Mouse (Mus musculus) lung, postnatal 0 days (tissue): ENCODE data around the gene Thtpa. TPM values are rescaled to one million over a fixed set of nuclear protein-coding genes. Genes with fewer than 3 reads are reported as not detected.

ENCODE experiments used
- ATAC-seq: fragments of 200-750 bp; cut with Nextera tagmentation; 2 replicates; pipeline ENCODE4 v1.8.0; 2017; ENCODE audit warnings: moderate library complexity
- DNase-seq: peaks from one replicate; pipeline ENCODE4 v3.0.0-alpha.2; 2016; ENCODE audit warnings: low spot score
- H3K27ac ChIP-seq: fragments of 300-500 bp; sonication (generic); 2 replicates; pipeline ENCODE4 v1.5.1; 2014; ENCODE audit warnings: antibody characterized with exemption, mild to moderate bottlenecking, low read length, mixed read lengths
- H3K27me3 ChIP-seq: fragments of 300-500 bp; sonication (generic); replicated peaks from 2 replicates; pipeline ENCODE4 v1.6.1; 2014; ENCODE audit warnings: low read length, mixed read lengths; ENCODE audit not compliant: insufficient read depth
- H3K36me3 ChIP-seq: fragments of 300-500 bp; sonication (generic); 2 replicates; pipeline ENCODE4 v1.6.1; 2014; ENCODE audit warnings: low read length, mixed read lengths; ENCODE audit not compliant: insufficient read depth
- H3K4me1 ChIP-seq: fragments of 300-500 bp; sonication (generic); 2 replicates; pipeline ENCODE4 v1.6.1; 2014; ENCODE audit warnings: antibody characterized with exemption, low read depth, low read length, mixed read lengths; ENCODE audit not compliant: insufficient read depth
- H3K4me2 ChIP-seq: fragments of 300-500 bp; sonication (generic); replicated peaks from 2 replicates; pipeline ENCODE4 v1.6.1; 2014; ENCODE audit warnings: low read depth, mild to moderate bottlenecking, low read length, moderate library complexity, mixed read lengths
- H3K4me3 ChIP-seq: fragments of 300-500 bp; sonication (generic); 2 replicates; pipeline ENCODE4 v1.5.1; 2014; ENCODE audit warnings: low read depth, low read length
- H3K9ac ChIP-seq: fragments of 300-500 bp; sonication (generic); replicated peaks from 2 replicates; pipeline ENCODE4 v1.6.1; 2014; ENCODE audit warnings: low read depth, mild to moderate bottlenecking
- H3K9me3 ChIP-seq: fragments of 300-500 bp; sonication (generic); 2 replicates; pipeline ENCODE4 v1.6.1; 2016; ENCODE audit warnings: low read length, mixed read lengths
- CTCF ChIP-seq: IDR thresholded peaks from 2 replicates; pipeline ENCODE4 v1.5.1; 2016; ENCODE audit warnings: antibody characterized with exemption, mild to moderate bottlenecking
- EP300 ChIP-seq: IDR thresholded peaks from 2 replicates; pipeline ENCODE4 v1.6.1; 2016; ENCODE audit warnings: antibody characterized with exemption, mild to moderate bottlenecking, control low read depth
- WGBS: fragments of 180-500 bp; shearing (Covaris S2); extraction: QIAGEN DNeasy Blood & Tissue Kit; methylation state at CpG from one replicate; pipeline ENCODE4 v1.1.7; 2014; 5-methylcytosine and 5-hydroxymethylcytosine counted together
- polyA plus RNA-seq: library from polyadenylated mRNA; unstranded; fragments of >200 nt; fragmentation: Nextera tagmentation; extraction: Ambion mirVana; gene quantifications from 2 replicates; pipeline ENCODE4 v1.2.1, GENCODE M21; 2015

The Thtpa gene
- polyA plus RNA-seq, 1 experiment from 2014 or later: 14.1 TPM

DNA sequence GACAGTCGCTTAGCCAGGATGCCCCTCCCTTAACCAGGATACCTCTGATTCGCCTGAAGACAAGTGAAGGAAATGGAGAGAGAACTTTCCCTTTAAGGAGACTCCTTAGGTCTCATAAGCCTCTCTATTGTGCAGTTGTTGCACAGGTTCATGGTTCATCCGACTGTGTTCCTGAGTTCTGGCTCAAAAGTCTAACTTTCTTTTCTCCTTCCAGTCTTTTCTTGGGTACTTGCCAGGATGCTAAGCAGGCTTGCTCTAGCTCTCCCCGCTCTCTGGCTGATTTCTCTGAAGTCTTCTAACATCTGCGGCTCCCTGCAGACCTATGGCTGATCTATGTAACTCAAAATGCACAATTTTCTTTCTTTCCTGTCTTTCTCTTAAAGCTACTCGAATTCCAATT lies 11.1 kb upstream of the Thtpa start:
- DNase-seq (no peak), ATAC-seq (no peak)
- no peaks in the 10 kb centered on the region for H3K36me3 ChIP-seq
- no peaks in the 10 kb centered on the region for H3K27me3 ChIP-seq
- 0 out of 2 replicates have a peak, but pooled peaks cover 5% of the 10 kb centered on the region for H3K4me1 ChIP-seq
- WGBS: 63% methylated on average over 6 of the region's 6 CpGs
- no peak overlapping the region for H3K9ac ChIP-seq
- no peak overlapping the region for H3K4me2 ChIP-seq
- no peak overlapping the region for H3K27ac ChIP-seq
- no peak overlapping the region for H3K4me3 ChIP-seq
- H3K9me3 ChIP-seq: no peaks in the 10 kb centered on the region
- no peak for TF ChIP-seq EP300
- TF ChIP-seq CTCF: no peak

DNA sequence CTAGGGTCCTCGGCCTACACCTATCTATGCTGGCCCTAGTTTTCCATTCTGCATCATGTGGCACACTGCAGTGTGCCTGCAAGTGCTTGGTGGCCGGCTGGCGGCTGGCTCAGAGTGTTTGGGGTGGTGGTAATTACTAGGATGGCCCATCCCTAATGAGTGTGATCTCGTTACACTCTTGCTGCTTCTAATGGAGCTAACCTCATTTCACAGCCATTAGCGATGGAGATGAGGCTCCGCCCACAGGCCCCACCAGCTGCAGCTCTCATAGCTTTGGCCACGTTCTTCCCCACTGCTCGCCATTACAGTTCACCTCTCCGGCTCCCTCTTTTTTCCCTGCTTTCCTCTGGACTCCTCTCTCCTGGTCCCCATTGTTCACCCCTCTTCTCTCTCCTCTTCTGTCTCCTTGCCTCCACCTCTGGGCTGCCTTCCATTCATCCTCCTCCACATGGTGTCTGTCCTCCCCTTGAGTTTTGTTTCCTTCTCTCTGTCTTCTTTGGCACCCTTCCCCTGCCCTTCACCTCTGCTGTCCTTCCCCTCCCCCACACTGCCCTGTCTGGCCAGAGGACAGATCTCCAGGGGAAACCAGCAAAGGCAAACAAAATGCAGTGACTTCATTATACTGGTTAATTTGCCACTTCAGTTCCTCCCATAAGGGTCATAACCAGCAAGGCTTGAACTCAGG lies 9.1 kb upstream of the Thtpa start:
- no peak for ATAC-seq
- H3K36me3 ChIP-seq: no peaks in the 10 kb centered on the region
- H3K9ac ChIP-seq: no peak overlapping the region
- WGBS: 56% methylated on average over 9 of the region's 9 CpGs
- no peak overlapping the region for H3K4me3 ChIP-seq
- H3K27ac ChIP-seq: no peak overlapping the region
- DNase-seq: no peak
- no peaks in the 10 kb centered on the region; the same call in 1 of the 2 replicates for H3K4me1 ChIP-seq
- no peaks in the 10 kb centered on the region for H3K27me3 ChIP-seq
- TF ChIP-seq CTCF (no peak), EP300 (no peak)
- H3K4me2 ChIP-seq: no peak overlapping the region
- H3K9me3 ChIP-seq: no peaks in the 10 kb centered on the region

DNA sequence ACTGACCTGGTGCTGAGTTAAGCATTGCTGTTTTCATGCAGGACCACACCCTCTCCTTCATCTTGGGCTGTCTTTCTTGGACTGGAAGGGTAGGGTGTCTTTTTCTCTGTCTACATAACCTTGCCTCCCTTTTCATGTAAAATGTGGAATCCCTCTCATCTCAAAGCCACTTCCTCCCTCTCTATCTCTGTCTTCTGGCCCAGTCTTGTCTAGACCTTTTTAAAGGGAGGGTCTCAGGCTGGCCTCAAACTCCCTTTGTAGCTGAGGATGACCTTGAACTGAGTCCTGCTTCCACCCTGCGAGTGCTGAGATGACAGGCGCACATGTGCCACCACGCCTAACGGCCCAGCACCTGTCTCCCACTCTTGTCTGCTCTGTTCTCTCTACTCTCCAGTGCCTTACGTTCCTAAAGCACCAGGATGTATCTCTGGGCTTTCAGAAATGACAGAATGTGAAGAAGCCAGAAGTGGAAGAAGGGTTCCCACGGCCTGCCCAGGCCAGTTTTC lies 8.5 kb upstream of the Thtpa start:
- no peaks in the 10 kb centered on the region for H3K27me3 ChIP-seq
- no peaks in the 10 kb centered on the region for H3K9me3 ChIP-seq
- H3K4me3 ChIP-seq: no peak overlapping the region
- WGBS: 82% methylated on average over 6 of the region's 6 CpGs
- no peak overlapping the region for H3K4me2 ChIP-seq
- H3K36me3 ChIP-seq: no peaks in the 10 kb centered on the region
- ATAC-seq (no peak), DNase-seq (no peak)
- TF ChIP-seq CTCF: no peak
- TF ChIP-seq EP300: no peak
- no peaks in the 10 kb centered on the region; the same call in 1 of the 2 replicates for H3K4me1 ChIP-seq
- H3K9ac ChIP-seq: no peak overlapping the region
- H3K27ac ChIP-seq: no peak overlapping the region

DNA sequence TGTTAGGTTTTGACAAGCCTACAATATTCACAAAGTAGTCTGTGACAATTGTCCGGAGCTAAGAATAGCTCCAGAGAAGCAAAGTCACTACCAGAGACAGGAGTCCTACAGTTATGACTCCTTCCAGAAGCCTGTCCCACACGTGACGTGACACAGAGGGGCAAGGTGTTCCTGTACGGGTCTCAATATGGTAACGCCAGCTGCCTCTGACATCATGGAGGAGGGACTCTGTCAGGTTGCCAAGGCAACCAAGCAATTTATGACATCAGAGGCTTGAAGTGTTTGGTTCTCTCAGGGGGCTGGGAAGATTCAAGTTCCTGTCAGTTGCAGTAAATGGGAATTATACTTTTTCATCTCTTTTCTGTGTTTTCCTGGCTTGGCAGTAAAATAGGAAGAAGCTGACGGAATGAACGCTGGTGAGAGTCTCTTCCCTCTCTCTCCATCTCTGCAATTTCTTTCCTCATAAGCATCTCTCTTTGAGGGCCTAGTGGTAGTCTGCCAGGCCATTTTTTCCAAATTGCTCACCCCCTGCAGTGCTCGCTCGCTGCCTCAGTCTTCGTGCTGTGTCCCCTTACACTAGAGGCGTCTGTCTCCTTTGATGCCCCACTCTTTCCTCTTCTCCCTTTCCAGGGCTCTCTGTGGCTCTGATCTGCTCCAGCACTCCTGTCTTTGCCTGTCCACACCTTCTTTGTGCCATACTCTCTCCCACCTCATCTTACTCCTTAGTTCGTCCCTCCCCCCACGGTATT lies 5.2 kb upstream of the Thtpa start:
- no peak overlapping the region for H3K27ac ChIP-seq
- H3K36me3 ChIP-seq: no peaks in the 10 kb centered on the region
- H3K9ac ChIP-seq: no peak overlapping the region
- 64% methylated on average over 13 of the region's 13 CpGs for WGBS
- H3K9me3 ChIP-seq: no peaks in the 10 kb centered on the region
- H3K4me2 ChIP-seq: no peak overlapping the region
- peak; percentile 25; the same call in 1 of the 2 replicates for ATAC-seq
- H3K4me3 ChIP-seq: no peak overlapping the region
- TF ChIP-seq EP300: no peak
- TF ChIP-seq CTCF: no peak
- no peaks in the 10 kb centered on the region for H3K27me3 ChIP-seq
- DNase-seq: no peak
- H3K4me1 ChIP-seq: no peaks in the 10 kb centered on the region; the same call in 1 of the 2 replicates

- H3K9ac ChIP-seq: peak overlapping the region; percentile 32; the same call in 1 of the 2 replicates
- peak overlapping the region; percentile 62 for H3K4me3 ChIP-seq
- WGBS: 6% methylated on average over 33 of the region's 34 CpGs
- TF ChIP-seq CTCF: no peak
- no peak for TF ChIP-seq EP300
- DNase-seq (no peak), ATAC-seq (no peak)
- no peaks in the 10 kb centered on the region for H3K27me3 ChIP-seq
- H3K36me3 ChIP-seq: no peaks in the 10 kb centered on the region
- H3K4me1 ChIP-seq: peaks cover 5% of the 10 kb centered on the region
- H3K9me3 ChIP-seq: no peaks in the 10 kb centered on the region
- no peak overlapping the region for H3K27ac ChIP-seq
- peak overlapping the region; percentile 72 for H3K4me2 ChIP-seq
Observed at GRCm38 (mm10) chr14:55091209-55091865, 3.2 kb upstream of the Thtpa start.

GRCm38 (mm10) chr14:55092011-55092577 lies 2.5 kb upstream of the Thtpa start, which contains the start of gene Zfhx2:
Gene Zfhx2, minus strand, starts transcription at chr14:55092324.
- no peak within 1 kb of the TSS; the same call in 1 of the 2 replicates for H3K27ac ChIP-seq
- no peaks in the 10 kb centered on the region for H3K27me3 ChIP-seq
- ATAC-seq (peak; percentile 87), DNase-seq (peak; percentile 87)
- under 1% methylated on average over 33 of the region's 34 CpGs for WGBS
- TF ChIP-seq CTCF (peak; percentile 32), EP300 (no peak)
- H3K9ac ChIP-seq: peak within 1 kb of the TSS; percentile 32
- H3K9me3 ChIP-seq: no peaks in the 10 kb centered on the region
- H3K4me1 ChIP-seq: peaks cover 5% of the 10 kb centered on the region
- H3K4me2 ChIP-seq: peak within 1 kb of the TSS; percentile 72
- H3K4me3 ChIP-seq: peak within 1 kb of the TSS; percentile 62
- no peaks in the 10 kb centered on the region for H3K36me3 ChIP-seq
